Mouse (Mus musculus): ENCODE results near the gene Cables2. TPM values are rescaled to one million over a fixed set of nuclear protein-coding genes. Genes with fewer than 3 reads are reported as not detected.
A peak's percentile ranks its signal among the peaks of the same experiment; 100 is the strongest.

Gene Cables2
- total and polyA plus RNA-seq, 2 experiments: 8.9 to 29.2 TPM

DNA sequence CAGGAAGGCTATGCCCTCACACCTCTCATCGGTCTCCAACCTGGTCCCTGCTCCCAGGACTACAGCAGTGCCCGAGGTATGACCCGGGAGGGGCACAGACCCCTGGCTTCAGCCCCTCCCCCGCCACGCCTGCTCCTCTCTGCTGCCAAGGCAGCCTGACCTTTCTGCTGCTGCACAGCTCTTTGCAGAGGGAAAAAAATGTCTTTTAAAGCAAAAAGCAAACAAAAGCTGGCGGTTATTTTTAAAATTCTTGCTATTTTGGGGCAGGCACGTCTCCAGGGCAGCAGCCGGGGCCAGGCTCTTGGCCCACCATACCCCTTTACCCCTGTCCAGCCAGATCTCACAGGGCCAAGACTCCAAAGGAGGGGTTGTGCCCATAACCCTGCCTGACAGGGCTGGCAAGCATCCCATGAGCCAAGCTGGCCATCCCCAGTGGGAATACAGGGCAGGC is 58.3 kb downstream of the Cables2 start:
- H3K27me3 ChIP-seq (ENCODE audit: control insufficient read depth, insufficient read depth, low read length): no peaks in the 10 kb centered on the region
- H3K4me3 ChIP-seq (ENCODE audit: insufficient read depth, low read depth, low read length): no peak overlapping the region
- H3K27ac ChIP-seq (replicated peaks; ENCODE audit: insufficient read depth, low read depth, low read length): no peak overlapping the region
- H3K36me3 ChIP-seq (ENCODE audit: control insufficient read depth, insufficient read depth, low read length): no peaks in the 10 kb centered on the region
- no peak overlapping the region for H3K9ac ChIP-seq (ENCODE audit: low read depth, low read length)
- no peak for DNase-seq (ENCODE audit: extremely low read depth, low read depth, low spot score)
- H3K4me1 ChIP-seq (ENCODE audit: control insufficient read depth, insufficient read depth, low read length): peaks cover 11% of the 10 kb centered on the region; the same call in 1 of the 2 replicates
- 49% methylated on average over 8 of the region's 8 CpGs for WGBS
- TF ChIP-seq POLR2A (IDR thresholded peaks at IDR 0.05; ENCODE audit: extremely low read depth, insufficient read depth, low read length) (no peak), CTCF (IDR thresholded peaks at IDR 0.05; ENCODE audit: low read depth, low read length) (no peak)
- no peaks in the 10 kb centered on the region for H3K79me2 ChIP-seq (ENCODE audit: control insufficient read depth, insufficient read depth, low read length)

DNA sequence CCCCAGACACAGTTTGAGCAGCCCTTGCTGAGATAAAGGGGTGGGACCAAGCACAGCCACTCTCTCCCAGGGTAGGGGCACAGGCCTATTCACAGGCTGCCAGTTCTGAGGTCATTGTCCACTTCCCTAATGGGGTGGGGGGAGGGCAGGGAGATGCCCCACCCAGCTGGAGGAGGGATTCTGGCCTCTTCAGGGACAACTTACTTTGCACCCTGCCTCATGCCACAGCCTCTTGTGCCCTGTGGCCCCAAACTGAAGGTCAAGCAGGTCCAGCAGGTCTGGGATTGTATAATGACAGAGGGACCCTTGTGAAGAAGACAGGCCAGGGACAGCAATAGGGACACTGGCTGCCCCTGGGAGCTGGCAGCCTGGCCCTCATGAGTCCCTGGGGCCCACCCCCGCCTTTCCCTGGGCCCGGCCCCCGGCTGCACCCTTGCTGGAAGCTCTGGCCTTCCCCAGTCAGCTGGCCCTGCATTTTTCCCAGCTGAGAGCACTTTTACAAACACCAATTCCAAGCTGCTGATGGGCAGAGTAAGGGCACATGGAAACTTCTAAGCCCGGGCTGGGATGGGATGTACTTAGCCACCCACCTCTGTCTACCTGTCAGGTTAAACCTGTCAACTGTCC is 58.8 kb downstream of the Cables2 start:
- no peak for DNase-seq (ENCODE audit: extremely low read depth, low read depth, low spot score)
- 76% methylated on average over 4 of the region's 4 CpGs for WGBS
- H3K4me1 ChIP-seq (ENCODE audit: control insufficient read depth, insufficient read depth, low read length): peaks cover 11% of the 10 kb centered on the region; the same call in 1 of the 2 replicates
- TF ChIP-seq POLR2A (IDR thresholded peaks at IDR 0.05; ENCODE audit: extremely low read depth, insufficient read depth, low read length) (no peak), CTCF (IDR thresholded peaks at IDR 0.05; ENCODE audit: low read depth, low read length) (no peak)
- H3K36me3 ChIP-seq (ENCODE audit: control insufficient read depth, insufficient read depth, low read length): no peaks in the 10 kb centered on the region
- H3K4me3 ChIP-seq (ENCODE audit: insufficient read depth, low read depth, low read length): no peak overlapping the region
- no peak overlapping the region for H3K9ac ChIP-seq (ENCODE audit: low read depth, low read length)
- H3K27me3 ChIP-seq (ENCODE audit: control insufficient read depth, insufficient read depth, low read length): no peaks in the 10 kb centered on the region
- no peak overlapping the region for H3K27ac ChIP-seq (replicated peaks; ENCODE audit: insufficient read depth, low read depth, low read length)
- H3K79me2 ChIP-seq (ENCODE audit: control insufficient read depth, insufficient read depth, low read length): no peaks in the 10 kb centered on the region

DNA sequence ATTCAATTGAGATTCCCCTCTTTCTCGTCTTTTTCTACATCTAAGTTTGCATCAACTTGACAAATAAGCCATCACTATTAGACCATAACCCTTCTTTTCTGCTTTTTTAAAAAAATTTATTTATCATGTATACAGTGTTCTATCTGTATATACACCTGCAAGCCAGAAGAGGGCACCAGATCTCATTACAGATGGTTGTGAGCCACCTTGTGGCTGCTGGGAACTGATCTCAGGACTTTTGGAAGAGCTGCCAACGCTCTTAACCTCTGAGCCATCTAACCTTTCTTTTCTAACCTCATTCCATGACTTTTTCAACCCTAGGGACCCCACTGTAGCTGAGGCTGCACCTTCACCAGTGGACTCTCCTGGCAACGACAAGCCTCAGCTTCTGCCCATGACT is 61.0 kb downstream of the Cables2 start:
- TF ChIP-seq POLR2A (IDR thresholded peaks at IDR 0.05; ENCODE audit: extremely low read depth, insufficient read depth, low read length) (no peak), CTCF (IDR thresholded peaks at IDR 0.05; ENCODE audit: low read depth, low read length) (0 out of 2 replicates have a peak, but pooled peaks have one; percentile 1)
- H3K9ac ChIP-seq (ENCODE audit: low read depth, low read length): no peak overlapping the region
- H3K4me3 ChIP-seq (ENCODE audit: insufficient read depth, low read depth, low read length): no peak overlapping the region
- H3K36me3 ChIP-seq (ENCODE audit: control insufficient read depth, insufficient read depth, low read length): no peaks in the 10 kb centered on the region
- H3K27me3 ChIP-seq (ENCODE audit: control insufficient read depth, insufficient read depth, low read length): no peaks in the 10 kb centered on the region
- no peaks in the 10 kb centered on the region for H3K4me1 ChIP-seq (ENCODE audit: control insufficient read depth, insufficient read depth, low read length)
- DNase-seq (ENCODE audit: extremely low read depth, low read depth, low spot score): no peak
- no peaks in the 10 kb centered on the region for H3K79me2 ChIP-seq (ENCODE audit: control insufficient read depth, insufficient read depth, low read length)
- H3K27ac ChIP-seq (replicated peaks; ENCODE audit: insufficient read depth, low read depth, low read length): no peak overlapping the region
- WGBS: 96% methylated on average over 3 of the region's 3 CpGs

DNA sequence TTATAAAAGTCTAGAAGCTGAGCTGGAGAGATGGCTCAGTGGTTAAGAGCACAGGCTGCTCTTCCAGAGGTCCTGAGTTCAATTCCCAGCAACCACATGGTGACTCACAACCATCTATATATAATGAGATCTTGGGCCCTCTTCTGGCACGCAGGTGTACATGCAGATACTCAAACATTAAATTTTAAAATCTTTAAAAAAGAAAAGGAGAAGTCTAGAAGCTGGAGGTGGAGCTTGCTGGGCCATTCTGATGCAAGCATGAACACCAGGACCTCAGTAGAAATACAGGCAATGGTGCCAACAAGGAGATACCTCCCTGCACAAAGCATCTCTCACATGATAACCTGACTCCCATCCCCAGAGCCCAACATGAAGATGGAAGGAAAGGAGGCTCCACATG is 64.3 kb downstream of the Cables2 start:
- Histone ChIP-seq H3K4me3 (ENCODE audit: insufficient read depth, low read depth, low read length) (no peak overlapping the region), H3K9ac (ENCODE audit: low read depth, low read length) (no peak overlapping the region), H3K4me1 (ENCODE audit: control insufficient read depth, insufficient read depth, low read length) (no peaks in the 10 kb centered on the region), H3K27me3 (ENCODE audit: control insufficient read depth, insufficient read depth, low read length) (no peaks in the 10 kb centered on the region), H3K27ac (replicated peaks; ENCODE audit: insufficient read depth, low read depth, low read length) (no peak overlapping the region), H3K36me3 (ENCODE audit: control insufficient read depth, insufficient read depth, low read length) (no peaks in the 10 kb centered on the region), H3K79me2 (ENCODE audit: control insufficient read depth, insufficient read depth, low read length) (no peaks in the 10 kb centered on the region)
- TF ChIP-seq POLR2A (IDR thresholded peaks at IDR 0.05; ENCODE audit: extremely low read depth, insufficient read depth, low read length) (no peak), CTCF (IDR thresholded peaks at IDR 0.05; ENCODE audit: low read depth, low read length) (no peak)
- DNase-seq (ENCODE audit: extremely low read depth, low read depth, low spot score): no peak
- 76% methylated on average over 1 of the region's 1 CpGs for WGBS

Other genes starting within 250 kb of the Cables2 start
- 15.0 and 19.3 TPM in 2 replicates for gene Lsm14b, start 248.5 kb downstream of the Cables2 start, total RNA-seq (2014; rRNA removed)
- gene Lsm14b, start 248.5 kb downstream of the Cables2 start, polyA plus RNA-seq (2012; rRNA removed): 14.5 and 15.4 TPM in 2 replicates
- 191 and 199 TPM in 2 replicates for gene Psma7, start 231.1 kb downstream of the Cables2 start, total RNA-seq (2014; rRNA removed)
- gene Psma7, start 231.1 kb downstream of the Cables2 start, polyA plus RNA-seq (2012; rRNA removed): 155 and 160 TPM in 2 replicates
- 2.0 and 2.3 TPM in 2 replicates for gene Ss18l1, start 231.0 kb downstream of the Cables2 start, total RNA-seq (2014; rRNA removed)
- gene Ss18l1, start 231.0 kb downstream of the Cables2 start, polyA plus RNA-seq (2012; rRNA removed): 3.8 and 4.6 TPM in 2 replicates
- gene Mtg2, start 202.9 kb downstream of the Cables2 start, total RNA-seq (2014; rRNA removed): 19.6 and 22.4 TPM in 2 replicates
- gene Mtg2, start 202.9 kb downstream of the Cables2 start, polyA plus RNA-seq (2012; rRNA removed): 15.6 and 17.8 TPM in 2 replicates
- 0.07 TPM in 1 of 2 replicates, not detected in the other for gene Hrh3, start 169.0 kb downstream of the Cables2 start, total RNA-seq (2014; rRNA removed)
- not detected in 2 replicates for gene Hrh3, start 169.0 kb downstream of the Cables2 start, polyA plus RNA-seq (2012; rRNA removed)
- 21.4 and 21.9 TPM in 2 replicates for gene Osbpl2, start 154.2 kb downstream of the Cables2 start, total RNA-seq (2014; rRNA removed)
- gene Osbpl2, start 154.2 kb downstream of the Cables2 start, polyA plus RNA-seq (2012; rRNA removed): 14.0 and 15.0 TPM in 2 replicates
- gene Adrm1, start 102.0 kb downstream of the Cables2 start, total RNA-seq (2014; rRNA removed): 30.7 and 37.1 TPM in 2 replicates
- gene Adrm1, start 102.0 kb downstream of the Cables2 start, polyA plus RNA-seq (2012; rRNA removed): 95.4 and 107 TPM in 2 replicates
- 0.65 and 0.74 TPM in 2 replicates for gene Lama5, start 47.6 kb downstream of the Cables2 start, total RNA-seq (2014; rRNA removed)
- gene Lama5, start 47.6 kb downstream of the Cables2 start, polyA plus RNA-seq (2012; rRNA removed): 1.6 and 4.0 TPM in 2 replicates
- 713 and 1,049 TPM in 2 replicates for gene Rps21, start 16.1 kb downstream of the Cables2 start, total RNA-seq (2014; rRNA removed)
- gene Rps21, start 16.1 kb downstream of the Cables2 start, polyA plus RNA-seq (2012; rRNA removed): 880 and 922 TPM in 2 replicates
- gene Rbbp8nl, start 16.4 kb upstream of the Cables2 start, total RNA-seq (2014; rRNA removed): not detected in 2 replicates
- not detected in 2 replicates for gene Rbbp8nl, start 16.4 kb upstream of the Cables2 start, polyA plus RNA-seq (2012; rRNA removed)
- 0.09 TPM in 1 of 2 replicates, not detected in the other for gene Gata5, start 61.2 kb upstream of the Cables2 start, total RNA-seq (2014; rRNA removed)
- gene Gata5, start 61.2 kb upstream of the Cables2 start, polyA plus RNA-seq (2012; rRNA removed): 0.09 and 0.16 TPM in 2 replicates
- gene Slco4a1, start 182.7 kb upstream of the Cables2 start, total RNA-seq (2014; rRNA removed): 0.09 and 0.20 TPM in 2 replicates
- gene Slco4a1, start 182.7 kb upstream of the Cables2 start, polyA plus RNA-seq (2012; rRNA removed): 0.42 and 0.46 TPM in 2 replicates
- gene Ntsr1, start 226.5 kb upstream of the Cables2 start, total RNA-seq (2014; rRNA removed): not detected in 2 replicates
- not detected in 2 replicates for gene Ntsr1, start 226.5 kb upstream of the Cables2 start, polyA plus RNA-seq (2012; rRNA removed)